Mouse (Mus musculus): ENCODE results near the gene Tmem144. TPM values are rescaled to one million over a fixed set of nuclear protein-coding genes. Genes with fewer than 3 reads are reported as not detected.
"Not testable (repeated sequence)": the region's sequence is repeated elsewhere in the genome, so short reads cannot be mapped to it uniquely, and the experiment has no call there.

Tmem144 gene
- total RNA-seq, 1 experiment from 2014 or later = not detected

- no peak for ATAC-seq (replicated peaks; ENCODE audit: insufficient number of reproducible peaks, low FRiP score, low TSS enrichment, poor library complexity, severe bottlenecking)
These were observed 34.2 kb downstream of the Tmem144 start for GRCm38 (mm10) chr3:79818202-79818995.

GRCm38 (mm10) chr3:79816229-79816628, 36.3 kb downstream of the Tmem144 start:
- no peak for ATAC-seq (replicated peaks; ENCODE audit: insufficient number of reproducible peaks, low FRiP score, low TSS enrichment, poor library complexity, severe bottlenecking)

GRCm38 (mm10) chr3:79813814-79814490, 38.6 kb downstream of the Tmem144 start:
- ATAC-seq (replicated peaks; ENCODE audit: insufficient number of reproducible peaks, low FRiP score, low TSS enrichment, poor library complexity, severe bottlenecking) = peak; percentile 62; the same call in 1 of the 2 replicates

GRCm38 (mm10) chr3:79812042-79812441, 40.5 kb downstream of the Tmem144 start:
- no peak for ATAC-seq (replicated peaks; ENCODE audit: insufficient number of reproducible peaks, low FRiP score, low TSS enrichment, poor library complexity, severe bottlenecking)

- ATAC-seq (replicated peaks; ENCODE audit: insufficient number of reproducible peaks, low FRiP score, low TSS enrichment, poor library complexity, severe bottlenecking) = no peak
These were observed 40.9 kb downstream of the Tmem144 start for GRCm38 (mm10) chr3:79811632-79812031.

- no peak for ATAC-seq (replicated peaks; ENCODE audit: insufficient number of reproducible peaks, low FRiP score, low TSS enrichment, poor library complexity, severe bottlenecking)
These were observed 42.0 kb downstream of the Tmem144 start for GRCm38 (mm10) chr3:79810563-79810962.

- ATAC-seq (replicated peaks; ENCODE audit: insufficient number of reproducible peaks, low FRiP score, low TSS enrichment, poor library complexity, severe bottlenecking) = peak; percentile 63; the same call in 1 of the 2 replicates
These were observed 43.4 kb downstream of the Tmem144 start for GRCm38 (mm10) chr3:79809180-79809567.

GRCm38 (mm10) chr3:79808530-79809179, 43.9 kb downstream of the Tmem144 start:
- no peak for ATAC-seq (replicated peaks; ENCODE audit: insufficient number of reproducible peaks, low FRiP score, low TSS enrichment, poor library complexity, severe bottlenecking)

GRCm38 (mm10) chr3:79800761-79801160, 51.8 kb downstream of the Tmem144 start:
- not testable (repeated sequence) for ATAC-seq (replicated peaks; ENCODE audit: insufficient number of reproducible peaks, low FRiP score, low TSS enrichment, poor library complexity, severe bottlenecking)

- ATAC-seq (replicated peaks; ENCODE audit: insufficient number of reproducible peaks, low FRiP score, low TSS enrichment, poor library complexity, severe bottlenecking) = no peak
These were observed 60.3 kb downstream of the Tmem144 start for GRCm38 (mm10) chr3:79792307-79792706.

- no peak for ATAC-seq (replicated peaks; ENCODE audit: insufficient number of reproducible peaks, low FRiP score, low TSS enrichment, poor library complexity, severe bottlenecking)
These were observed 62.2 kb downstream of the Tmem144 start for GRCm38 (mm10) chr3:79790324-79790723.

- ATAC-seq (replicated peaks; ENCODE audit: insufficient number of reproducible peaks, low FRiP score, low TSS enrichment, poor library complexity, severe bottlenecking) = no peak
These were observed 63.0 kb downstream of the Tmem144 start for GRCm38 (mm10) chr3:79789554-79789953.

GRCm38 (mm10) chr3:79788959-79789358, 63.6 kb downstream of the Tmem144 start:
- peak; percentile 40; the same call in 1 of the 2 replicates for ATAC-seq (replicated peaks; ENCODE audit: insufficient number of reproducible peaks, low FRiP score, low TSS enrichment, poor library complexity, severe bottlenecking)

- ATAC-seq (replicated peaks; ENCODE audit: insufficient number of reproducible peaks, low FRiP score, low TSS enrichment, poor library complexity, severe bottlenecking) = no peak
These were observed 68.2 kb downstream of the Tmem144 start for GRCm38 (mm10) chr3:79784362-79784736.

- ATAC-seq (replicated peaks; ENCODE audit: insufficient number of reproducible peaks, low FRiP score, low TSS enrichment, poor library complexity, severe bottlenecking) = no peak
These were observed 68.8 kb downstream of the Tmem144 start for GRCm38 (mm10) chr3:79783630-79784361.

GRCm38 (mm10) chr3:79772701-79773100, 79.9 kb downstream of the Tmem144 start:
- ATAC-seq (replicated peaks; ENCODE audit: insufficient number of reproducible peaks, low FRiP score, low TSS enrichment, poor library complexity, severe bottlenecking) = no peak

All from monocyte, adult 5-6 weeks (primary cell).